Mouse (Mus musculus) Patski (cell line): ENCODE measurements at regions not wholly inside any gene's neighbourhood (a gene's known extent, or its start where the extent isn't known, plus 50 kb on each side); places are given as distances from the start of the nearest gene placed in this dataset.

Experiments
- ATAC-seq: fragments of 100-300 bp; one replicate; pipeline ENCODE4 v1.8.0; 2021
- CTCF ChIA-PET: fragments of 350-600 bp; sonication (Branson Sonifier 250); formaldehyde crosslinking; loops from one replicate; lab custom pipeline; 2022; ENCODE audit warnings: inconsistent platforms; lab: Charles Lee
- POLR2A ChIA-PET: fragments of 350-600 bp; sonication (Branson Sonifier 250); formaldehyde crosslinking; loops from one replicate; lab custom pipeline; 2022; ENCODE audit warnings: antibody characterized with exemption, inconsistent platforms; lab: Charles Lee
- DNase-seq: peaks from one replicate; pipeline ENCODE4 v3.0.0-alpha.2; 2011; ENCODE audit warnings: low read depth, low spot score
- H3K27me3 ChIP-seq: fragments of 371-371 bp; one replicate; pipeline ENCODE4 v1.5.1; 2021
- CTCF ChIP-seq: fragments of 100-300 bp; IDR thresholded peaks from one replicate; pipeline ENCODE4 v1.5.1; 2021
- in situ Hi-C: fragments of 300-500 bp; cut with MboI; formaldehyde crosslinking; loops from 3 replicates; pipeline ENCODE4 v1.11.1; 2018; ENCODE audit warnings: low pct_unique_long_range_greater_than_20kb, mixed read lengths

GRCm38 (mm10) chr10:68334054-68334453, 55.5 kb upstream of the Arid5b start:
- in situ Hi-C loops = no loop called here
- no peak for TF ChIP-seq CTCF
- ChIA-PET POLR2A (no interaction called here), CTCF (interaction anchor here (0.8 to 1.3 kb wide), 2 partner anchors 9 to 11 kb away, joined by 3 to 6 read pairs; no protein-coding TSS in a partner anchor)
- no peak for DNase-seq
- no peak for ATAC-seq
- H3K27me3 ChIP-seq = no peaks in the 10 kb centered on the region
